ENCODE assay signal across 17 mouse cellular contexts in genomic region chr2:56233042-56233441, GRCm38 (mm10).
DNase-seq lines count a peak whose midpoint lies in the region; ATAC-seq lines count a peak whose summit lies in the region.
"Had no signal": no experiment of that assay in that cellular context is flagged by ENCODE, and none has a peak within 500 bp of the region (broad histone marks: within the 10 kb centered on the region; RNA-seq: fewer than 3 reads in every experiment).

No protein-coding gene starts in this region.

- H3K27ac ChIP-seq in heart, embryonic 12.5 days (ENCODE audit: poor library complexity, severe bottlenecking): no peak overlapping the region
- H3K27ac ChIP-seq: embryonic facial prominence, embryonic 12.5 days; limb, embryonic 10.5 days; liver, embryonic 14.5 days; midbrain, embryonic 13.5 days had no signal

- no peaks in the 10 kb centered on the region for H3K9me3 ChIP-seq in heart, embryonic 12.5 days (replicated peaks)
- H3K9me3 ChIP-seq: embryonic facial prominence, embryonic 12.5 days; limb, embryonic 10.5 days; midbrain, embryonic 13.5 days had no signal

- 67% methylated on average over 1 of the region's 1 CpGs for WGBS in heart, embryonic 12.5 days

- H3K4me3 ChIP-seq in heart, embryonic 12.5 days: no peak overlapping the region
- H3K4me3 ChIP-seq: embryonic facial prominence, embryonic 12.5 days; limb, embryonic 10.5 days; midbrain, embryonic 13.5 days had no signal

- no peak for ATAC-seq in heart, embryonic 12.5 days (ENCODE audit: insufficient number of reproducible peaks, low FRiP score)
- ATAC-seq: midbrain, embryonic 13.5 days; Patski had no signal

- H3K36me3 ChIP-seq in heart, embryonic 12.5 days: no peaks in the 10 kb centered on the region
- H3K36me3 ChIP-seq: embryonic facial prominence, embryonic 12.5 days; limb, embryonic 10.5 days; midbrain, embryonic 13.5 days had no signal

- H3K4me1 ChIP-seq in heart, embryonic 12.5 days (replicated peaks): no peaks in the 10 kb centered on the region
- H3K4me1 ChIP-seq: embryonic facial prominence, embryonic 12.5 days; limb, embryonic 10.5 days; midbrain, embryonic 13.5 days had no signal

- DNase-seq in right cerebral cortex, adult 18-20 months: peak; percentile 21
- no peak for DNase-seq in right cerebral cortex, postnatal 14 days
- DNase-seq in cerebellum, adult 9-11 months: peak; percentile 52
- DNase-seq in layer of hippocampus, adult 9-11 months: peak; percentile 73
- DNase-seq in yolk sac, embryonic 10.5 days (ENCODE audit: low spot score): no peak
- no peak for DNase-seq in kidney, adult 18-20 months
- DNase-seq: heart, adult 11 months; heart, postnatal 14 days; lung, postnatal 36 days; thymus, postnatal 25 days had no signal

- H3K27me3 ChIP-seq in heart, embryonic 12.5 days (replicated peaks): no peaks in the 10 kb centered on the region
- H3K27me3 ChIP-seq: CH12.LX; embryonic facial prominence, embryonic 12.5 days; midbrain, embryonic 13.5 days had no signal

- H3K9ac ChIP-seq in heart, embryonic 12.5 days: no peak overlapping the region
- H3K9ac ChIP-seq: embryonic facial prominence, embryonic 12.5 days; liver, embryonic 14.5 days; midbrain, embryonic 13.5 days had no signal

- H3K4me2 ChIP-seq in heart, embryonic 12.5 days: no peak overlapping the region
- H3K4me2 ChIP-seq: embryonic facial prominence, embryonic 12.5 days; midbrain, embryonic 13.5 days had no signal

Comparison
In these comparisons a context has a peak if more than half of its experiments do, and no peak if none do; other contexts are left out.
1. DNase-seq: peak in right cerebral cortex, adult 18-20 months (single experiment), cerebellum, adult 9-11 months (single experiment) and layer of hippocampus, adult 9-11 months (single experiment); none in right cerebral cortex, postnatal 14 days (single experiment), yolk sac, embryonic 10.5 days (single experiment) and kidney, adult 18-20 months (single experiment).